Mouse (Mus musculus) heart, adult 2 months (tissue): ENCODE results near the gene Rwdd2b. TPM values are rescaled to one million over a fixed set of nuclear protein-coding genes. Genes with fewer than 3 reads are reported as not detected.

ENCODE experiments used
- DNase-seq, 2 experiments: peaks; one replicate each; pipeline ENCODE4 v3.0.0; 2021
- H3K27ac ChIP-seq: fragments of 200-600 bp; 2 replicates; pipeline ENCODE4 v1.8.1; 2022
- H3K27me3 ChIP-seq: fragments of 200-500 bp; 2 replicates; pipeline ENCODE4 v1.6.1; 2012; ENCODE audit warnings: mild to moderate bottlenecking, low read length, inconsistent platforms, mixed read lengths; ENCODE audit not compliant: control insufficient read depth, insufficient read depth
- H3K36me3 ChIP-seq: fragments of 200-500 bp; 2 replicates; pipeline ENCODE4 v1.6.1; 2012; ENCODE audit warnings: low read length, inconsistent platforms; ENCODE audit not compliant: control insufficient read depth, insufficient read depth
- H3K4me1 ChIP-seq: fragments of 200-500 bp; 2 replicates; pipeline ENCODE4 v1.6.1; 2011; ENCODE audit warnings: low read length; ENCODE audit not compliant: control insufficient read depth, insufficient read depth
- H3K4me3 ChIP-seq: fragments of 200-600 bp; 2 replicates; pipeline ENCODE4 v1.8.1; 2022
- H3K79me2 ChIP-seq: fragments of 200-500 bp; replicated peaks from 2 replicates; pipeline ENCODE4 v1.6.1; 2012; ENCODE audit warnings: mild to moderate bottlenecking, inconsistent platforms, low read length, moderate library complexity, mixed read lengths; ENCODE audit not compliant: control insufficient read depth, insufficient read depth
- H3K9ac ChIP-seq: fragments of 200-500 bp; 2 replicates; pipeline ENCODE4 v1.6.1; 2012; ENCODE audit warnings: low read depth, mild to moderate bottlenecking, control low read depth, inconsistent platforms, low read length, mixed read lengths
- CTCF ChIP-seq: fragments of 200-600 bp; IDR thresholded peaks from 2 replicates; pipeline ENCODE4 v1.8.1; 2022; ENCODE audit warnings: antibody characterized with exemption, mild to moderate bottlenecking, moderate library complexity
- EP300 ChIP-seq: fragments of 200-500 bp; IDR thresholded peaks from 2 replicates; pipeline ENCODE4 v1.6.1; 2011; ENCODE audit warnings: low read depth, low read length, control low read depth; ENCODE audit not compliant: insufficient read depth
- POLR2A ChIP-seq: fragments of 200-500 bp; IDR thresholded peaks from 2 replicates; pipeline ENCODE4 v1.6.1; 2011; ENCODE audit warnings: mild to moderate bottlenecking, low read depth, low read length, control low read depth; ENCODE audit not compliant: insufficient read depth
- WGBS: fragments of 180-500 bp; shearing (Covaris S2); methylation state at CpG from one replicate; pipeline ENCODE4 v1.1.7; 2018; 5-methylcytosine and 5-hydroxymethylcytosine counted together
- intact Hi-C: fragments of 180-260 bp; cut with DNase I; formaldehyde crosslinking; loops from one replicate; pipeline ENCODE4 v1.15.1; 2025
- polyA plus RNA-seq: library from polyadenylated mRNA; depleted of rRNA; stranded (reverse); fragments of >200 nt; gene quantifications from 2 replicates; pipeline ENCODE4 v1.2.3, GENCODE M21; 2012; rRNA removed
- total RNA-seq, 2 experiments: library from RNA; stranded (reverse); gene quantifications; 2 replicates each; pipeline ENCODE4 v1.2.3; 2021

Rwdd2b gene
- total and polyA plus RNA-seq, 3 experiments: 2.5 to 5.6 (median 5.1) TPM

GRCm38 (mm10) chr16:87393813-87394548 lies 46.4 kb downstream of the Rwdd2b start:
- H3K36me3 ChIP-seq: no peaks in the 10 kb centered on the region
- no peak overlapping the region for H3K4me3 ChIP-seq
- DNase-seq: peak; percentile 35 to 51
- WGBS: 38% methylated on average over 16 of the region's 16 CpGs
- H3K4me1 ChIP-seq: no peaks in the 10 kb centered on the region
- no peaks in the 10 kb centered on the region for H3K27me3 ChIP-seq
- H3K79me2 ChIP-seq: no peaks in the 10 kb centered on the region; the same call in 1 of the 2 replicates
- no peak overlapping the region for H3K9ac ChIP-seq
- TF ChIP-seq CTCF (peak; percentile 85), EP300 (0 out of 2 replicates have a peak, but pooled peaks have one; percentile 43), POLR2A (no peak)
- intact Hi-C loops: loop anchor here (5.0 to 10.0 kb wide), 2 partner anchors 142 to 1589 kb away; partner anchors contain the start of gene Adamts1
- no peak overlapping the region for H3K27ac ChIP-seq

GRCm38 (mm10) chr16:87387444-87387977 lies 52.9 kb downstream of the Rwdd2b start:
- no peak for DNase-seq
- Histone ChIP-seq H3K79me2 (no peaks in the 10 kb centered on the region; the same call in 1 of the 2 replicates), H3K27ac (no peak overlapping the region), H3K36me3 (no peaks in the 10 kb centered on the region), H3K4me3 (no peak overlapping the region), H3K27me3 (no peaks in the 10 kb centered on the region), H3K9ac (no peak overlapping the region), H3K4me1 (peaks cover 2% of the 10 kb centered on the region)
- WGBS: 88% methylated on average over 3 of the region's 3 CpGs
- intact Hi-C loops: no loop called here
- no peak for TF ChIP-seq POLR2A
- no peak for TF ChIP-seq CTCF
- no peak for TF ChIP-seq EP300

DNA sequence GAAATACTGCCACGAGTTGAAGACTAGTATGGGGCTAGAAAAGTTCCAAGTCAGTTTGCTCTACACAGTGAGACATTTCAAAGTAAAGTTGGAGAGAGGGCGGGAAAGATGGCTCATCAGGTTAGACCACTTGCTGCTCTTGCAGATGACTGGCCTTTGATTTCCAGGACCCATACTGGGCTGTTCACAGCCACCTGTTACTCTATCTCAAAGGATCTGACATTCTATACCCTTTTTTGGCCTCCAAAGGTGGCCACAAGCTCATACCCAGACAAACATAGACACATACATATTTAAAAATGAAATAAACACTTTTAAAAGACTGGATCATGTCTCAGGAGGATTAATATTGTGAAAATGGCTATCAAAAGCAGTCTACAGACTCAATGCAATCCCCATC lies 56.0 kb downstream of the Rwdd2b start:
- no peaks in the 10 kb centered on the region; the same call in 1 of the 2 replicates for H3K79me2 ChIP-seq
- TF ChIP-seq EP300 (no peak), POLR2A (no peak), CTCF (no peak)
- no peak overlapping the region for H3K4me3 ChIP-seq
- no peaks in the 10 kb centered on the region; the same call in 1 of the 2 replicates for H3K36me3 ChIP-seq
- intact Hi-C loops: no loop called here
- H3K9ac ChIP-seq: no peak overlapping the region
- WGBS: 90% methylated on average over 2 of the region's 2 CpGs
- H3K27me3 ChIP-seq: no peaks in the 10 kb centered on the region
- no peak overlapping the region for H3K27ac ChIP-seq
- peaks cover 2% of the 10 kb centered on the region for H3K4me1 ChIP-seq
- DNase-seq: no peak

Other genes starting within 250 kb of the Rwdd2b start
- gene N6amt1, start 86.4 kb downstream of the Rwdd2b start, total RNA-seq: 10 to 100 TPM; 16.8 to 19.0 TPM
- gene N6amt1, start 86.4 kb downstream of the Rwdd2b start, polyA plus RNA-seq: 9.8 and 14.1 TPM in 2 replicates
- 10 to 100 TPM; 18.6 to 20.7 TPM for gene Ltn1, start 8.0 kb downstream of the Rwdd2b start, total RNA-seq
- gene Ltn1, start 8.0 kb downstream of the Rwdd2b start, polyA plus RNA-seq: 3.1 and 7.7 TPM in 2 replicates
- 10 to 100 TPM; 43.2 to 47.2 TPM for gene Usp16, start 14.1 kb upstream of the Rwdd2b start, total RNA-seq
- 22.9 and 33.1 TPM in 2 replicates for gene Usp16, start 14.1 kb upstream of the Rwdd2b start, polyA plus RNA-seq
- 100 to 1,000 TPM; 149 to 164 TPM for gene Cct8, start 55.3 kb upstream of the Rwdd2b start, total RNA-seq
- 32.0 and 94.8 TPM in 2 replicates for gene Cct8, start 55.3 kb upstream of the Rwdd2b start, polyA plus RNA-seq
- 1 to 10 TPM; 2.0 to 2.2 TPM for gene Map3k7cl, start 112.8 kb upstream of the Rwdd2b start, total RNA-seq
- 1.5 and 1.6 TPM in 2 replicates for gene Map3k7cl, start 112.8 kb upstream of the Rwdd2b start, polyA plus RNA-seq